Mouse (Mus musculus): ENCODE measurements around the gene Zfp948. TPM values are rescaled to one million over a fixed set of nuclear protein-coding genes. Genes with fewer than 3 reads are reported as not detected.
A peak's percentile ranks its signal among the peaks of the same experiment; 100 is the strongest.
"Not testable (repeated sequence)": the region's sequence is repeated elsewhere in the genome, so short reads cannot be mapped to it uniquely, and the experiment has no call there.

The Zfp948 gene
- polyA plus RNA-seq, 1 experiment from 2014 or later: 18.8 TPM

DNA sequence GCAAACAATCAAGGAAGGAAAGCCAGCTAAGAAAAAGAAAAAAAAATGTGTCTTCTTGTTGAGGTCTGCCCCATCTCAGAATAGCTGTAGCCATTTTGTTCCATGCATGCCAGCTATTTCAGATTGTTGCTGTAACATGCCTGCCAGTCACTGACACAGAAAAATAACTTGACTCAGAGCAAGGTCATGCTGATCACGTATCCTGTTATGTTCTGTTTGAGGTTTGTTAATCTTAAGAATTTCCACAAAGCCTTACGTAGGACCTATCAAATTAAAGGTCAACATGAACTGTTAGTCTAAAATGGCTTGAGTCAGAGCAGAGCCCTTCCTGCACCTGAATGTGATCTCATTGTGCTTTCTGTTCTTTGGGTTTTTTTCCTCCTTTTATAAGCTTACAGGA, 30.1 kb upstream of the Zfp948 start:
- no peaks in the 10 kb centered on the region for H3K27me3 ChIP-seq
- no peak for ATAC-seq (ENCODE audit: insufficient number of reproducible peaks, low FRiP score, low TSS enrichment, low read depth)
- 61% methylated on average over 2 of the region's 2 CpGs for WGBS
- H3K9ac ChIP-seq: no peak overlapping the region
- no peaks in the 10 kb centered on the region for H3K36me3 ChIP-seq
- H3K4me3 ChIP-seq (replicated peaks): no peak overlapping the region
- H3K4me1 ChIP-seq: peaks cover 14% of the 10 kb centered on the region
- H3K4me2 ChIP-seq (replicated peaks): no peak overlapping the region
- no peak overlapping the region for H3K27ac ChIP-seq (replicated peaks)
- no peaks in the 10 kb centered on the region for H3K9me3 ChIP-seq (replicated peaks)

DNA sequence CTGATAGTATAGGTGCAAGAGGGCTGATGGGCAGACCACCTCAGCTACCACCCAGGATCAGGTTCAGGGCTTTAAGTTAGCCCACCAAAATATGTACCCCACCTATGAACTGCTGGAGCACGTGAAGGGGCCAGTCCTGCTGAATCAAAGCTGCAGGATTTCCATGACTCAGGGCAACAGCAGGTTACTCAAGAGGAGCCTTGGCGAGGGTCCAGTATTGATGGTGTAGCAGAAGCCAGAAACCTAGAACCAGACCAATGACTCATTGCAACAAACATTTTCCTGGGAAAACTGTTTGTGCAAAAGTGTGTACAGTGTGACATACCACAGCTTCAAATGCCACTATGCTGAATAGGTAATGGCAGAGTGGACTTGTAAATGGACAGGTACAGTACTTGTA, 9.0 kb upstream of the Zfp948 start:
- H3K36me3 ChIP-seq: peaks cover 20% of the 10 kb centered on the region
- 78% methylated on average over 2 of the region's 2 CpGs for WGBS
- H3K9me3 ChIP-seq (replicated peaks): no peaks in the 10 kb centered on the region
- no peak for ATAC-seq (ENCODE audit: insufficient number of reproducible peaks, low FRiP score, low TSS enrichment, low read depth)
- no peak overlapping the region for H3K27ac ChIP-seq (replicated peaks)
- no peak overlapping the region for H3K9ac ChIP-seq
- no peaks in the 10 kb centered on the region for H3K4me1 ChIP-seq
- no peaks in the 10 kb centered on the region for H3K27me3 ChIP-seq
- no peak overlapping the region for H3K4me2 ChIP-seq (replicated peaks)
- no peak overlapping the region for H3K4me3 ChIP-seq (replicated peaks)

DNA sequence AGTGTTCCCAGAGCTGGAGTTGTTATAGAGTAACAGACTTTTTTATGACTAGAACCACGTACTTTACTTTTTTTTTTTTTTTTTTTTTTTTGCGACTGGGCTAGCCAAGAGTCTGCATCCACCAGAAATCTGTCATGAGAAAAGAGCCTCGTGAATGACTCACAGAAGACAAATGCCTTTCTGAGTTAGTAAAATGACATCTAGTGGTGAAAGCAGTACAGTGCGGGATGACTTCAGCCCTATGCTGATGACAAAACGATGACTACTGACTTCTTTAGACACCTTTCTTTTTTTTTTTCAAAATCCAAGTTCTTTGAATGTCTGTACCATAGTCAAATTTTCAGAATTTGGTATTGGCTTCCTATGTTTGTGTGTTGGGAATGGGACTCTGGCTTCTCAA, 588 bp upstream of the Zfp948 start:
- Histone ChIP-seq H3K9me3 (replicated peaks) (no peaks in the 10 kb centered on the region), H3K4me3 (replicated peaks) (peak overlapping the region; percentile 73), H3K27ac (replicated peaks) (peak overlapping the region; percentile 94), H3K4me1 (0 out of 2 replicates have a peak, but pooled peaks cover 8% of the 10 kb centered on the region), H3K27me3 (no peaks in the 10 kb centered on the region), H3K9ac (peak overlapping the region; percentile 43; the same call in 1 of the 2 replicates), H3K36me3 (0 out of 2 replicates have a peak, but pooled peaks cover 2% of the 10 kb centered on the region), H3K4me2 (replicated peaks) (peak overlapping the region; percentile 68)
- peak; percentile 78 for ATAC-seq (ENCODE audit: insufficient number of reproducible peaks, low FRiP score, low TSS enrichment, low read depth)
- 3% methylated on average over 5 of the region's 5 CpGs for WGBS

DNA sequence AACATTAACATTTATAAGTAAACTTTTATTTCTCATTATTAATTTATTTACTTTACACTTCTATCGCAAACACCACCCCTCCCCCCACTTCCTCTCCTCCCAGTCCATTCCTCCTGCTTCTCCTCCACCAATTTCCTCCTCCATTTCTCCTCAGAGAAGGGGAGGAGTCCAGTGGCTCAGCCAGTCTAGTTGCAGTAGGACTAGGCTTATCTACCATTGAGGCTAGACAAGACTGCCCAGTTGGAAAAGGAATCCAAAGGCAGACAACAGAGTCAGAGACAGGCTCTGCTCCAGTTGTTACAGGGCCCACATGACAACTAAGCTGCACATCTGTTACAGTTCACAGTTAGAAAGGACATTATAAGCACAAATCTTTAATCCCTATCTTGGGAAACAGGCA, 888 bp downstream of the Zfp948 start:
- H3K27ac ChIP-seq (replicated peaks): no peak overlapping the region
- H3K4me1 ChIP-seq: 0 out of 2 replicates have a peak, but pooled peaks cover 8% of the 10 kb centered on the region
- H3K27me3 ChIP-seq: no peaks in the 10 kb centered on the region
- 0 out of 2 replicates have a peak, but pooled peaks cover 2% of the 10 kb centered on the region for H3K36me3 ChIP-seq
- WGBS: 30% methylated on average over 1 of the region's 1 CpGs
- no peaks in the 10 kb centered on the region for H3K9me3 ChIP-seq (replicated peaks)
- H3K9ac ChIP-seq: no peak overlapping the region
- H3K4me2 ChIP-seq (replicated peaks): peak overlapping the region; percentile 68
- no peak for ATAC-seq (ENCODE audit: insufficient number of reproducible peaks, low FRiP score, low TSS enrichment, low read depth)
- peak overlapping the region; percentile 73 for H3K4me3 ChIP-seq (replicated peaks)

DNA sequence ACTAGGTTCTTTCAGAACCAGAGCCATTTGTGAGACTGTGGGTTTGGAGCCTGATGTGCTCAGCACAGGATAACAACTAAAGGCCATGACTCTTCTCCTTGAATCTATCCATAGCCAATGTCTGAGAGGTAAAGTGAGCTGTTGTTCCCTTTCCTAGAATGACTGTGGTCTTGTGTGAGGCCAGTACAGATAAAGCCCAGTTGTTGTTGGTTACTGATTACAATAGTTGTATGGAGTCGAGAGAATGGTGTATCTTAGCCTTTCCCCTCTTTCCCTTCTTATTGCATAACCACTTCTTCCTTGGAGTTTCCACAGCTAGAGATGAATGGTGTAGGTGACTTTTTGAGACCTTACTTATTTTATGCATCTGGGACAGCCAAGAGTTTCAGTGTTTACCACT, 12.3 kb downstream of the Zfp948 start:
- H3K4me3 ChIP-seq (replicated peaks): no peak overlapping the region
- H3K4me2 ChIP-seq (replicated peaks): no peak overlapping the region
- H3K4me1 ChIP-seq: no peaks in the 10 kb centered on the region
- H3K9ac ChIP-seq: no peak overlapping the region
- no peaks in the 10 kb centered on the region for H3K9me3 ChIP-seq (replicated peaks)
- peaks cover 28% of the 10 kb centered on the region for H3K36me3 ChIP-seq
- 79% methylated on average over 1 of the region's 1 CpGs for WGBS
- ATAC-seq (ENCODE audit: insufficient number of reproducible peaks, low FRiP score, low TSS enrichment, low read depth): no peak
- no peak overlapping the region for H3K27ac ChIP-seq (replicated peaks)
- H3K27me3 ChIP-seq: no peaks in the 10 kb centered on the region

DNA sequence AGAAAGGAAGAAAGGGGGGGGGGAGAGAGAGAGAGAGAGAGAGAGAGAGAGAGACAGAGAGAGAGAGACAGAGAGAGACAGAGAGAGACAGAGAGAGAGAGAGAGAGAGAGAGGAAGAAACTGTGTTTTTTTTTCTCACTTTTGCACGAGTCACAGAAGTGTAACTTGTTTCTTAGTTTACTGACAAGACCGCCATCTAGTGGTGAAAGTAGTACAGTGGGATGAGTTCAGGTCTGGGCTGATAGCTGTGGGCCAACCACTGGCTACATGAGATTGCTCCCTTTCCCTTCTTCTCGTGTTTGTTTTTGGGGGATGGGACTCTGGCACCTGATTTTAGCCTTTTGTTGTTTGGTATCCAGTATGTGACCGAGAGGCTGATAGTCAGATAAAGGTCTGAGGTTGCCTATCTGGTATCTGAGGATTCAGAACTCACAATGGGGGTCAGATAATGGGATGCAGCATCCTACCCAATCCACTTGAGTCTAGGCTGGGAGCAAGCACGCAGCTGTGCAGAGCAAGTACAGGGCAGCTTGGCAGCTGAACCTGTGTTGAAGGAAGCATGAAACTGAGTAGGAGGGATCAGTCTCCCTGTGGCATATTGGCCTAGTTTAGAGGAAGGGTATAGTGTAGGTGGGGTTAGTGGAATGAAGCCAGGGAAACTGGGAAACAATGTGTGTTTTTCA, 12.8 kb downstream of the Zfp948 start:
- no peak overlapping the region for H3K27ac ChIP-seq (replicated peaks)
- peak; percentile 69; the same call in 1 of the 2 replicates for ATAC-seq (ENCODE audit: insufficient number of reproducible peaks, low FRiP score, low TSS enrichment, low read depth)
- WGBS: 30% methylated on average over 5 of the region's 5 CpGs
- no peaks in the 10 kb centered on the region for H3K4me1 ChIP-seq
- H3K4me2 ChIP-seq (replicated peaks): no peak overlapping the region
- H3K27me3 ChIP-seq: no peaks in the 10 kb centered on the region
- no peak overlapping the region for H3K9ac ChIP-seq
- H3K4me3 ChIP-seq (replicated peaks): no peak overlapping the region
- peaks cover 29% of the 10 kb centered on the region for H3K36me3 ChIP-seq
- H3K9me3 ChIP-seq (replicated peaks): no peaks in the 10 kb centered on the region

DNA sequence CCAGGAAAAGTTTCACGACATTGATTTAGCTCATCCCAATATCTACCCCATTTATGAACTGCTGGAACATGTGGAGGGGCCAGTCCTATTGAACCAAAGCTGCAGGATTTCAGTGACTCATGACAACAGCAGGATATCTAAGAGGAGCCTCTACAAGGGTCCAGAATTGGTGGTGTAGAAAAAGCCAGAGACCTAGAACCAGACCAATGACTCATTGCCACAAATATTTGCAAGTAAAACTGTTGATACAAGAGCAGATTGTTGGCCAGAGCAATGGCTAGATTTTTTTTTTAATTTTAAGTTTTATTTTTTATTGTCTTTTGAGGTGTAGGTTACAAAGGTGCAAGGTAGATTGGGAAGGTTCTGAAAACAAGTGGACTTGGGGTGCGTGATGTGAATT, 18.7 kb downstream of the Zfp948 start:
- Histone ChIP-seq H3K27ac (replicated peaks) (no peak overlapping the region), H3K9ac (no peak overlapping the region), H3K36me3 (peaks cover 47% of the 10 kb centered on the region), H3K4me2 (replicated peaks) (no peak overlapping the region), H3K4me1 (no peaks in the 10 kb centered on the region), H3K4me3 (replicated peaks) (no peak overlapping the region), H3K27me3 (no peaks in the 10 kb centered on the region), H3K9me3 (replicated peaks) (no peaks in the 10 kb centered on the region; the same call in 1 of the 2 replicates)
- WGBS: 95% methylated on average over 2 of the region's 2 CpGs
- no peak for ATAC-seq (ENCODE audit: insufficient number of reproducible peaks, low FRiP score, low TSS enrichment, low read depth)

DNA sequence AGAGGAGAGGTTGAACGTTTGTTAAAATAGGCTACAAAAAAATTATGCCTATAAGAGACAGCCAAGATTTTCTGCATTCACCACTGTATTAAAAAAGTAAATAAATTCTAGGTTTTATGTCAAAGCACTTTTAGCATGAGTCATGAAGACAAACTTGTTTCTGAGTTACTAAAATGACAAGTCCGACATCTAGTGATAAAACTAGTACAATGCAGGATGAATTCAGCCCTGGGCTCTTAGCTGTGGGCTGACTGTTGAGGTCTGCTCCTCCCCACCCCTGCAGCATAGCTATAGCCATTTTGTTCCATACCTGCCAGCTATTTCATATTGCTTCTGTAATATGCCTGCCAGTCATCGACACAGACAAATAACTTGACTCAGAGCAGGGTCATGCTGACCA, 49.5 kb downstream of the Zfp948 start:
- Histone ChIP-seq H3K4me1 (no peaks in the 10 kb centered on the region), H3K4me3 (replicated peaks) (no peak overlapping the region), H3K36me3 (no peaks in the 10 kb centered on the region), H3K9me3 (replicated peaks) (no peaks in the 10 kb centered on the region), H3K27ac (replicated peaks) (no peak overlapping the region), H3K27me3 (no peaks in the 10 kb centered on the region), H3K4me2 (replicated peaks) (no peak overlapping the region), H3K9ac (no peak overlapping the region)
- WGBS: 71% methylated on average over 3 of the region's 3 CpGs
- no peak for ATAC-seq (ENCODE audit: insufficient number of reproducible peaks, low FRiP score, low TSS enrichment, low read depth)

DNA sequence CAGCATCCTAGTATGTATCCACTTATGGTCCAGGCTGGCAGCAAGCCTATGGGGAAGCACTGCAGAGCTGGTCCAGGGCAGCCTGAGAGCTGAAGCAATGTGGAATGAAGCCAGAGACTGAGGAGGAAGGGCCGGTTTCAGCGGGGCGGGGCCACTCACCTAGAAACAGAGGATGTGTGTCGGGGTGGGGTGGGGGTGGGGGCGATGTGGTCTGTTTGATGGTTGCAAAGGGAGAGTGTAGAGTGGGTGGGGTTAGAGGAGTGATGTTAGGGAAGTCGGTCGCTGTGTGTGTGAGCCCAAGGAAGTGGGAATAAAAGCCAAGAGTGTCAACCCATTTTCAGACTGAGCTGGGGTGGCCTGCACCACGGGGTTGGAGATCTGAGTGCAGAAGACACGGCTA, 50.5 kb downstream of the Zfp948 start:
- no peak overlapping the region for H3K4me2 ChIP-seq (replicated peaks)
- WGBS: 8% methylated on average over 9 of the region's 9 CpGs
- ATAC-seq (ENCODE audit: insufficient number of reproducible peaks, low FRiP score, low TSS enrichment, low read depth): 0 out of 2 replicates have a peak, but pooled peaks have one; percentile 34

DNA sequence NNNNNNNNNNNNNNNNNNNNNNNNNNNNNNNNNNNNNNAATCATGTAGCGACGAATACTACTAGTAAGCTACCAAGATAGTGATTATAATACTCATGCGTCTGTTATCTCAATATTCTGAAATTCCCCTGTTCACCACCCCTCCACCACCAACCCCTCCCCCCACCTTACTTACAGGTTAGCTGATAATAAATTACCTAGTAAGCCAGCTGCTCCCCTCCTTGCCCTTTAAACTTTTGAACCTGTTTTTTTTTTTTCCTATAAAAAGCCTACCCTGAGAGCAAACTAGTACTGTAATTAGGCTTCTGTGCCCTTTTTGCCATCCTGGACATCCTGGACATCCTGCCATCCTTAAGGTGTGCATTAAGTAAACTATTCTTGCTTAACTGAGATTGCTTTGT, 56.8 kb downstream of the Zfp948 start:
- Histone ChIP-seq H3K4me3 (replicated peaks) (no peak overlapping the region), H3K9me3 (replicated peaks) (0 out of 2 replicates have a peak, but pooled peaks cover 4% of the 10 kb centered on the region), H3K27me3 (no peaks in the 10 kb centered on the region), H3K4me2 (replicated peaks) (no peak overlapping the region), H3K4me1 (no peaks in the 10 kb centered on the region), H3K27ac (replicated peaks) (no peak overlapping the region), H3K9ac (no peak overlapping the region), H3K36me3 (no peaks in the 10 kb centered on the region)
- WGBS: 0% methylated on average over 1 of the region's 3 CpGs
- no peak for ATAC-seq (ENCODE audit: insufficient number of reproducible peaks, low FRiP score, low TSS enrichment, low read depth)

More for the DNA sequence above, 50.5 kb downstream of the Zfp948 start:
- H3K9me3 ChIP-seq (replicated peaks): no peaks in the 10 kb centered on the region
- H3K36me3 ChIP-seq: no peaks in the 10 kb centered on the region
- no peak overlapping the region for H3K27ac ChIP-seq (replicated peaks)
- H3K27me3 ChIP-seq: no peaks in the 10 kb centered on the region
- no peak overlapping the region for H3K4me3 ChIP-seq (replicated peaks)
- H3K9ac ChIP-seq: no peak overlapping the region
- no peaks in the 10 kb centered on the region for H3K4me1 ChIP-seq

DNA sequence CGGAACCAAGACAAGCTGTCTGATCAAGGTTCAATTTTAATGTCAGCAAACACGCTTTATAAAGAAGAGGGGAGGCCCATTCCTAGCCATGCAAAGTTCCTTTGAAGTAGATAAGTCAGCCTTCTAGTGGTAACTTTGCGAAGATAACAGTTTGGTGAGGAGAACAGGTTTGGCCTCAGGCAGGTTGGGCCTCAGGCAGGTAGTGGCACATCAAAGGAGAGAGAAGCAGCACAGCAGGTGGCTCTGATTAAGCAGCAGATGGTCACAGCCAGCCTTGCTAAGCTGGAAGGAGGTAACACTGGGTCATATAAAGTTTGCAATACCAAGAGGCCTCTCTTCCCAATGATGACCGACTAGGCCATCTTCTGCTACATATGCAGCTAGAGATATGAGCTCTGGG, 69.0 kb downstream of the Zfp948 start:
- H3K9ac ChIP-seq; H3K4me2 ChIP-seq (replicated peaks); H3K27ac ChIP-seq (replicated peaks); H3K4me3 ChIP-seq (replicated peaks); H3K9me3 ChIP-seq (replicated peaks); H3K36me3 ChIP-seq; H3K27me3 ChIP-seq; H3K4me1 ChIP-seq; ATAC-seq (ENCODE audit: insufficient number of reproducible peaks, low FRiP score, low TSS enrichment, low read depth): not testable (repeated sequence)
- 61% methylated on average over 4 of the region's 4 CpGs for WGBS
